Mouse (Mus musculus) neural tube, embryonic 12.5 days (tissue): Measurements from ENCODE around the gene Slc41a3. TPM values are rescaled to one million over a fixed set of nuclear protein-coding genes. Genes with fewer than 3 reads are reported as not detected.

Experiments
- ATAC-seq: fragments of 200-750 bp; cut with Nextera tagmentation; 2 replicates; pipeline ENCODE4 v1.8.0; 2017; ENCODE audit warnings: low read depth, mild to moderate bottlenecking, moderate TSS enrichment, moderate library complexity; ENCODE audit not compliant: low FRiP score
- H3K27ac ChIP-seq: fragments of 300-500 bp; sonication (generic); 2 replicates; pipeline ENCODE4 v1.5.1; 2016
- H3K27me3 ChIP-seq: fragments of 300-500 bp; sonication (generic); replicated peaks from 2 replicates; pipeline ENCODE4 v1.6.1; 2016; ENCODE audit warnings: mild to moderate bottlenecking
- H3K36me3 ChIP-seq: fragments of 300-500 bp; sonication (generic); 2 replicates; pipeline ENCODE4 v1.6.1; 2016; ENCODE audit warnings: mild to moderate bottlenecking
- H3K4me1 ChIP-seq: fragments of 300-500 bp; sonication (generic); 2 replicates; pipeline ENCODE4 v1.6.1; 2016
- H3K4me2 ChIP-seq: fragments of 300-500 bp; sonication (generic); replicated peaks from 2 replicates; pipeline ENCODE4 v1.6.1; 2016; ENCODE audit warnings: mild to moderate bottlenecking
- H3K4me3 ChIP-seq: fragments of 300-500 bp; sonication (generic); 2 replicates; pipeline ENCODE4 v1.5.1; 2016
- H3K9ac ChIP-seq: fragments of 300-500 bp; sonication (generic); 2 replicates; pipeline ENCODE4 v1.6.1; 2016; ENCODE audit warnings: mild to moderate bottlenecking
- H3K9me3 ChIP-seq: fragments of 300-500 bp; sonication (generic); 2 replicates; pipeline ENCODE4 v1.6.1; 2016; ENCODE audit warnings: mild to moderate bottlenecking
- whole genome bisulfite sequencing: fragments of 180-500 bp; shearing (Covaris S2); methylation state at CpG from one replicate; pipeline ENCODE4 v1.1.7; 2016; 5-methylcytosine and 5-hydroxymethylcytosine counted together
- polyA plus RNA-seq: library from polyadenylated mRNA; unstranded; fragments of >200 nt; fragmentation: Nextera tagmentation; extraction: Ambion mirVana; gene quantifications from 2 replicates; pipeline ENCODE4 v1.2.1, GENCODE M21; 2016

Gene Slc41a3
- polyA plus RNA-seq, 1 experiment from 2014 or later: 4.1 TPM

DNA sequence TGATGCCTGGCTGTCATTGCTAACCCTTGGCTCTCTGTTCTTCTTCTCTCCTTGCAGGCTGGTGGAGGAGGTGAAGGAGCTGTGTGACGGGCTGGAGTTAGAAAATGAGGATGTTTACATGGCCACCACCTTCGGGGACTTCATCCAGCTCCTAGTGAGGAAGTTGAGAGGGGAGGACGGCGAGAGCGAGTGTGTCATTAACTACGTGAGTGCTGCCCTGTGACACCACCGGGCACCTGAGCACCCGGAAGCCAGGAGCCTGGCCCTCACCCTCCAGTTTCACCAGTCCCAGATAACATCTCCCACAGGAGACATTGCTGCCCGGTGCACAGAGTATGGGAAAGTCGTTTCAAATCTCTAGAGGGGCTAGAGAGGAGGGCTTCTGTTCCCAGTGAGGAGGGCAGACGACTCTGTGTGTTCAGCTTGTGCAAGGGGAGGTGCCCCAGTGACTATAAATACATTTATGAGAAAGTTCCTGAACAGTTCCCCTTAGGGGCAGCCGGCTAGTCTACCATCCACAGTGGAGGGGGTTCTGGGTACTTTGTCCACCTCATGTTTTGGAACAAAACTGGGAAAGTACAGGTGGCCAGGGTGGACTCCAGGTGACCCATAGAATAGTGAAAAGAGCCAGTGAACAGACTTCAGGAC, 34.7 kb upstream of the Slc41a3 start:
- Histone ChIP-seq H3K9ac (no peak overlapping the region), H3K4me3 (no peak overlapping the region)
- no peak for ATAC-seq

DNA sequence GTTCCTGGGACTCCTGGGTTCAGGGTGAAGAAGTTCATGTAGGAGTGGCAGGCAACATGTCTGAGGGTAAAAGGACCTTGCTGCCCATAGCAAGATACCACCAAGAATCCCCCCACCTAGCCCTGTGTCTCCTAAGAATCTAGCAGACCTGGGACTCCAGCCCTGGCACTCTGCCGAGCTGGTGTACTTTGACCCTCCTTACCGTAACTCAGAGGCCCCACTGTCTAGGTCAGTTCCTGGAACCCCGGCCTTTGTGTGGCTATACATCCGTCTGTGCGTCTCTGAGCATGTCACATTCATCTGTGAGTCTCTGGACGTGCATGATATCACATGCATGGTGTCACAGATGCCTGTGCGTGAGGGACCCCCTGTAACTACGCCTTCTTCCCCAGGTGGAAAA, 34.1 kb upstream of the Slc41a3 start:
- WGBS: 84% methylated on average over 8 of the region's 8 CpGs
- no peak overlapping the region for H3K9ac ChIP-seq

More for the DNA sequence above, 34.7 kb upstream of the Slc41a3 start:
- Histone ChIP-seq H3K27ac (no peak overlapping the region), H3K4me2 (no peak overlapping the region), H3K9me3 (no peaks in the 10 kb centered on the region), H3K36me3 (no peaks in the 10 kb centered on the region), H3K27me3 (no peaks in the 10 kb centered on the region), H3K4me1 (no peaks in the 10 kb centered on the region)
- 74% methylated on average over 12 of the region's 12 CpGs for WGBS

DNA sequence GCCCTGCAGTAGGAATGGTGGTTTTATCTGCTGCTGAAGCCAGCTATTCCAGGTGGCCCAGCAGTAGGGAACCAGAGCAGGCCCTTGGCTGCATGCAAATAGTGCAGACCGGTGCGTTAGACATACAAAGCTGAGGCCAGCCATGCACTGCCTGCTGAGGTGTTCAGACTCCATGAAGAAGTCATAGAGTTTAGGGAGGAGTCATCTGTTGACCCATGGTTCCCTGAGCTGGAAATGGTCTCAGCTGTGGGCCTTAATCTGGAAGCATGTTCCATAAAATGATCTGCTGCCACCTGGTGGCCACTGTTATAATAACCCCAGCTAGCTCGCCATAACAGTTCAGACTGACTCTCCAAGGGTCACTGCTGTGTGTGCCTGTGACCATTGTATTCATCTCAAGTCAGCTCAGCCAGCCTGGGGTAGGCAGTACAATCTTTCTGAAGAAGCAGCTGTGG, 29.2 kb upstream of the Slc41a3 start:
- H3K27ac ChIP-seq: no peak overlapping the region
- H3K4me1 ChIP-seq: no peaks in the 10 kb centered on the region
- no peaks in the 10 kb centered on the region for H3K9me3 ChIP-seq
- H3K9ac ChIP-seq: no peak overlapping the region
- no peak overlapping the region for H3K4me3 ChIP-seq
- no peaks in the 10 kb centered on the region for H3K36me3 ChIP-seq
- no peaks in the 10 kb centered on the region for H3K27me3 ChIP-seq
- no peak overlapping the region for H3K4me2 ChIP-seq
- ATAC-seq: peak; percentile 66
- 39% methylated on average over 3 of the region's 3 CpGs for WGBS

More for the DNA sequence above, 34.1 kb upstream of the Slc41a3 start:
- H3K27me3 ChIP-seq: no peaks in the 10 kb centered on the region
- no peak for ATAC-seq
- no peak overlapping the region for H3K4me2 ChIP-seq
- no peak overlapping the region for H3K4me3 ChIP-seq
- H3K36me3 ChIP-seq: no peaks in the 10 kb centered on the region
- no peaks in the 10 kb centered on the region for H3K4me1 ChIP-seq
- H3K27ac ChIP-seq: no peak overlapping the region
- H3K9me3 ChIP-seq: no peaks in the 10 kb centered on the region

DNA sequence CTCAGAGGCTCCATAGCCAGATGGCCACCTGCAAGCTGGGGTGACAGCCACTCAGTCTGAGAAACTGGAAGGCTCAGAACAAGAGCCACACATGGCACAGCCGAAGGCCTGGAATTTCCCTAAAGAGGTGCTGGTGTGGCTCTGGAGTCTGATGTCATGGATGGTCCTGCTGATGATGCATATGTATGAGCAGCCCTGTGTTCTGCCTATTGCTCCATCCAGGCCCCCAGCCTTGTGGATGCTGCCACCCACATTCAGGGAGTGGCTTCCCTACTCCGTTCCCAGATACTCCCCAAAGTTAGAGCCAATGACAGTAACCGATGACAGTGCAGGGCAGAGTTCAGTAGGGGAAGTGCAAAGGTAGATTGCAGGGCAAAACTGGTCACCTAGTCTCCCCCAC, 26.4 kb upstream of the Slc41a3 start:
- H3K27me3 ChIP-seq: no peaks in the 10 kb centered on the region
- no peaks in the 10 kb centered on the region for H3K36me3 ChIP-seq
- no peak overlapping the region for H3K4me2 ChIP-seq
- no peak overlapping the region for H3K4me3 ChIP-seq
- ATAC-seq: no peak
- 60% methylated on average over 3 of the region's 3 CpGs for WGBS
- no peaks in the 10 kb centered on the region for H3K4me1 ChIP-seq
- H3K27ac ChIP-seq: no peak overlapping the region
- no peaks in the 10 kb centered on the region for H3K9me3 ChIP-seq
- H3K9ac ChIP-seq: no peak overlapping the region

DNA sequence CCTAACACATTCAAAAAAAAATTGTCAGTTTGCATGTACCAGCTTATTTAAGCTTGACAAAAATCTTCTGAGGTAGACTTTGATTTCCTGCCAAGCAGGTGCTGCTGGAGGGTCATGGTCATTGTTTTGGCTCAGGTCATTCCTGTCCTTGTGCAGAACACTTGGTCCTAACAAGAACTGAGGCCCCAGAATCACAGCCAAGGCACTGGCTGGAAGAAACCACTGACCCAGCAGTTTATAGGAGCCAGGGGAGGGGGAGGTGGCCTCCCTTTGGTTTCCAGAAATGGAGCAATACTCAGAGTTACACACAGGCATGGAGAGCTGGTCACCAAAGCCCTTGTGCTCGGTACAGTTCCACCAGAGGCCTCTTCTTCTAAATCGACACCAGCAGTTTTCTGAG, 22.2 kb upstream of the Slc41a3 start:
- ATAC-seq: no peak
- no peak overlapping the region for H3K27ac ChIP-seq
- H3K4me3 ChIP-seq: no peak overlapping the region
- no peaks in the 10 kb centered on the region for H3K27me3 ChIP-seq
- no peaks in the 10 kb centered on the region for H3K36me3 ChIP-seq
- 89% methylated on average over 2 of the region's 2 CpGs for WGBS
- H3K4me2 ChIP-seq: no peak overlapping the region
- H3K4me1 ChIP-seq: no peaks in the 10 kb centered on the region
- H3K9me3 ChIP-seq: no peaks in the 10 kb centered on the region
- no peak overlapping the region for H3K9ac ChIP-seq

DNA sequence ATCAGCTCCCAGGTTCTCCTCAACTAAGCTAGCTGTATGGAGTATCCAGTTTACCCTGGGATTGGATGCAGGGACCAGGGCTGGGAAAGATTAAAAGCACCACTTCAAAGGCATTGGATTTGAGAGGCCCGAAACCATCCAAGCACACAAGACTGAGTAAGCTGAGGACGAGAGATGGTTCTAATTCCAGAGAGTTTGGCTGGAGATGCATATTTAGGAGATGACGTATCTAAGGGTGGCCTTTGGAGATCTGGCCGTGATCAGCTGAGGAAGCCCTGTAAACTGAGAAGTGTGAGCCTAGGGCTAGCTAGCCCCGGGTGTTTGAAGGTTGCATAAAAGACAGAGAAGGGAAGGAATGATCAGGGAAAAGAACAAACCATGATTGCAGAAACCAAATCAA, 16.4 kb upstream of the Slc41a3 start:
- no peak for ATAC-seq

DNA sequence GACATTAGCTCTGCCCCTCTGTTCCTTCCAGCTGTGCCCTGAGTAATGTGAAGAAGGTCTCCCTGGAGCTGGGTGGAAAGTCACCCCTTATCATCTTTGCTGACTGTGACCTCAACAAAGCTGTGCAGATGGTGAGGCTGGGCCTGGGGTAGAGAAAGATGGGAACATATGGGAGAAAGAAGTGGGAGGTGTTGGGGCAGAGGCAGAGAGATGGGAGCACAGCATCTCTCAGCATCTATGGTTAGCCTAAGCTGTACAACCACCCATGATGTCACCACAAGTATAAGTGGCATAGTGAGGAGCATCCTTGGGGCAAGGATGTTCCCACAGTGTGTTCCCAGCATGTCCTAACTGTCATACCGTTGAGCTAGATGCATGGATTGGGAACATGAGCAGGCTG, 13.8 kb upstream of the Slc41a3 start:
- ATAC-seq: no peak
- H3K27ac ChIP-seq: no peak overlapping the region
- WGBS: 95% methylated on average over 1 of the region's 1 CpGs
- no peaks in the 10 kb centered on the region for H3K4me1 ChIP-seq
- no peaks in the 10 kb centered on the region for H3K36me3 ChIP-seq
- no peak overlapping the region for H3K4me2 ChIP-seq
- no peak overlapping the region for H3K9ac ChIP-seq
- H3K9me3 ChIP-seq: no peaks in the 10 kb centered on the region
- H3K4me3 ChIP-seq: no peak overlapping the region
- H3K27me3 ChIP-seq: no peaks in the 10 kb centered on the region

More for the DNA sequence above, 16.4 kb upstream of the Slc41a3 start:
- Histone ChIP-seq H3K27ac (no peak overlapping the region), H3K9me3 (no peaks in the 10 kb centered on the region), H3K4me3 (no peak overlapping the region), H3K36me3 (no peaks in the 10 kb centered on the region), H3K9ac (no peak overlapping the region), H3K4me2 (no peak overlapping the region), H3K27me3 (no peaks in the 10 kb centered on the region), H3K4me1 (no peaks in the 10 kb centered on the region)
- 72% methylated on average over 5 of the region's 5 CpGs for WGBS

DNA sequence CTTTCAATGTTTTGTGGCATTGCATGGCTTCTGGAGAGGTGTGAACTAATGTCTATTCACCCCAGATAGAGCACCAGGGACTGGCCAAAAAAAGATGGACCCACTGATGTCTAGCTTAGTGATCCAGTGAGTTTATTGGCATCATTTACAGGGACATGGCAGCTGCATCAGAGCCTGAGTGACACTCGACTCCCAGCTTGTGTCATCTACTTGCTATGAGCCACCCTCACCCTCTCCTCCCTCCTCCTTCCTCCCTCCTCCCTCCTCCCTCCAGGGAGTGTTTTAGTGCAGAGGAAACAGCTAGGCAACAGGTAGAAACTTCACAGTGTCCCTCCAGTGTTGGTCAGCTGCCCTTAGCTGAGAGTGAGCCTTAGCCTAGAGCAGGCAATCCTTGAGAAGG, 9.6 kb upstream of the Slc41a3 start:
- no peak for ATAC-seq
- no peaks in the 10 kb centered on the region for H3K36me3 ChIP-seq
- H3K4me2 ChIP-seq: no peak overlapping the region
- H3K27me3 ChIP-seq: no peaks in the 10 kb centered on the region
- H3K27ac ChIP-seq: no peak overlapping the region
- 81% methylated on average over 1 of the region's 1 CpGs for WGBS
- H3K9ac ChIP-seq: no peak overlapping the region
- H3K9me3 ChIP-seq: no peaks in the 10 kb centered on the region
- H3K4me1 ChIP-seq: no peaks in the 10 kb centered on the region
- no peak overlapping the region for H3K4me3 ChIP-seq

DNA sequence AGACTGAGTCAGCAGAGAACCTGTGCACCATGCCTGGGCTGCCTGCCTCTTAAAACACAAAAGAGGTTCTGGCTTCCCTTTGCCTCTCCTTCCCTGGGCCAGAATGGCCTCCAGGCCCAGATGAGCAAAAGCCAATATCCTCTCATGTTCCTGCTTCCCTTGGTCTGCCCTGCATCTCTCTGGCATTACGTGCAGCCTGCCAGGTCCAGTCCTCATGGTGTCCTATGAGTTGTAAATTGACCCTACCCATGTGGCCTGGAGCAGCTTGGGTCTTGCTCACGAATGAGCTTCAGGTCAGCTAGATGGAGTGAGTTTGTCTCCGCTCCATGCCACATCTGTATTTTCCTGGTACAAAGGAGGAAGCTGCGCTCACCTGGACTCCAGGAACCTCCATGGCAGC, 7.5 kb upstream of the Slc41a3 start:
- ATAC-seq: no peak
- 83% methylated on average over 4 of the region's 4 CpGs for whole genome bisulfite sequencing
- H3K9ac ChIP-seq: no peak overlapping the region
- H3K4me2 ChIP-seq: no peak overlapping the region
- no peaks in the 10 kb centered on the region for H3K27me3 ChIP-seq
- H3K27ac ChIP-seq: no peak overlapping the region
- no peaks in the 10 kb centered on the region for H3K36me3 ChIP-seq
- H3K4me3 ChIP-seq: no peak overlapping the region
- H3K9me3 ChIP-seq: no peaks in the 10 kb centered on the region
- H3K4me1 ChIP-seq: no peaks in the 10 kb centered on the region

DNA sequence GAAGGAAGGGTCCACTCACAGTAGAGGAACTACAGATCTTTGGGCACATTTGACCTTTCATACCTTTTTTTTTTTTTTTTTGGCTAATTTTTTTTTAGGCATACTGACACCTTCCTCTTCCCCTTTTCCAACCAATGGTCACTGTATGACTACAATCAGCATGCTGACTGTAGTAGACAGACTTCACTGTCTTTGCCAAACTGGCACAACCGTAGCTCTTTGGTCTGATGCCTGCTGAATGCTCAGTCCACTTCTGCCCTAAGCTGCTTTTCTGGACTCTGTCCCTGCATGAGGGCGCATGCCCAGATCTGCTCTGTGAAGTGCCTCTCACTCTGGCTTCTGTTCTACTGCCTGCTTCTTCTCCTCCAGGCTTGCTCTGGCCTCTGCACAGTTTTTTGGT, 6.9 kb upstream of the Slc41a3 start:
- H3K9me3 ChIP-seq: no peaks in the 10 kb centered on the region

DNA sequence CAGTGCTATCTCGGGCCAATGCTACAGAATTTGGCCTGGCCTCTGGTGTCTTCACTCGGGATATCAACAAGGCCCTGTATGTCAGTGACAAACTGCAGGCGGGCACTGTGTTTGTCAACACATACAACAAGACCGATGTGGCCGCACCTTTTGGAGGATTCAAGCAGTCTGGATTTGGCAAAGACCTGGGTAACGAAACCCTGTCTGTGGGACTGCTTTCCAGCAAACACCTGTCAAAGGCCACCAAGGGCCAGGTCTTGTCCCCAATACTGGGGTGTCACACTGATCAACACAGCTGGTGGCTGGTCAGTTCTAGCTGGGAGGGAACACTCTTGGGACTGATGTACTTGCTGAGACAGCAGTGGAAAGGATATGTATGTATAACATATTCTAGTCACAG, 6.3 kb upstream of the Slc41a3 start:
- H3K27me3 ChIP-seq: no peaks in the 10 kb centered on the region
- no peaks in the 10 kb centered on the region for H3K4me1 ChIP-seq
- no peak overlapping the region for H3K9ac ChIP-seq
- no peak overlapping the region for H3K27ac ChIP-seq
- no peaks in the 10 kb centered on the region for H3K9me3 ChIP-seq
- 89% methylated on average over 6 of the region's 6 CpGs for WGBS
- H3K36me3 ChIP-seq: no peaks in the 10 kb centered on the region
- H3K4me3 ChIP-seq: no peak overlapping the region
- no peak overlapping the region for H3K4me2 ChIP-seq
- no peak for ATAC-seq

More for the DNA sequence above, 6.9 kb upstream of the Slc41a3 start:
- H3K27me3 ChIP-seq: no peaks in the 10 kb centered on the region
- WGBS: 88% methylated on average over 2 of the region's 2 CpGs
- H3K4me2 ChIP-seq: no peak overlapping the region
- no peak overlapping the region for H3K27ac ChIP-seq
- no peak overlapping the region for H3K4me3 ChIP-seq
- H3K9ac ChIP-seq: no peak overlapping the region
- no peak for ATAC-seq
- no peaks in the 10 kb centered on the region for H3K4me1 ChIP-seq
- H3K36me3 ChIP-seq: no peaks in the 10 kb centered on the region

DNA sequence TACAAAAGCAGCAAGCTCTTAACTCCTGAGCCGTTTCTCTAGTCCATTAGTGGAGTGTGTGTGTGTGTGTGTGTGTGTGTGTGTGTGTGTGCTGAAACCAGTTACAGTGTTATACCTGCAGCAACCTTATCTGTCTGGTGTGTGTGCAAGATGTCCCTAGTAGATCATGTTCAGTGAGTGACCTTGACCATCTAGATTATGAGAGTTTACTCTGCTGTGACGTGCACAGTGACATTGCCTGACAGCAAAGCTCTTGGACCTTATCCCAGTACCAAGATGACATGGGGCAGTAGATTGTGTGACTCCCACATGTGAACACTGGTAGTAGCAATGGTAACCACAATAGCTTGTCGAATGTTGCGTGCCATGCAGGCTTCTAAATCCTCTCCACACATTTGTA, 4.2 kb upstream of the Slc41a3 start:
- H3K27ac ChIP-seq: no peak overlapping the region
- no peak for ATAC-seq
- H3K9me3 ChIP-seq: no peaks in the 10 kb centered on the region
- H3K9ac ChIP-seq: no peak overlapping the region
- no peaks in the 10 kb centered on the region for H3K4me1 ChIP-seq
- no peak overlapping the region for H3K4me3 ChIP-seq
- H3K27me3 ChIP-seq: no peaks in the 10 kb centered on the region
- no peak overlapping the region for H3K4me2 ChIP-seq
- WGBS: 81% methylated on average over 4 of the region's 4 CpGs
- no peaks in the 10 kb centered on the region for H3K36me3 ChIP-seq

DNA sequence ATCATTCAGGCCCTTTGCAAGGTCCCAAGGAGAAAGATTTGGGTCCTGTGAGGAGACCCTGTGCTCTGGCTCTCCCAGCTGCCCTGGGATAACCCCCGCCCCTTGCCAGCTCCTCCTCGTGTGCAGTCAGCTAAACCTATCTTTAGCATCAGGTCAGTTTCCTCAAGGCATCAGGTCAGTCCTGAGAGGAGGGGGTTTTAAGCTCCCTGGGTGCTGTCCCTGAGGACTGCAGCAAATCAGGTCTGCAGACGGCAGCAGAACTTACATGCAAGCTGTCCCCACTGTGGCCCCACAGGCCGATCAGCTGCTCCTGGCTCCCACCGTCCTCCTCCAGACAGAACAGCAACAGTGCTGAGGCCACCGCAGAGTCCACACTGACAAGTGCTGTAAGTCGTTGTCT, 2.8 kb upstream of the Slc41a3 start:
- no peak for ATAC-seq
- WGBS: 65% methylated on average over 7 of the region's 7 CpGs

More for the DNA sequence above, 2.8 kb upstream of the Slc41a3 start:
- Histone ChIP-seq H3K27me3 (no peaks in the 10 kb centered on the region), H3K27ac (no peak overlapping the region), H3K9ac (no peak overlapping the region), H3K4me1 (0 out of 2 replicates have a peak, but pooled peaks cover under 1% of the 10 kb centered on the region), H3K4me2 (no peak overlapping the region), H3K4me3 (no peak overlapping the region), H3K36me3 (no peaks in the 10 kb centered on the region), H3K9me3 (no peaks in the 10 kb centered on the region)
